Mouse (Mus musculus): ENCODE results near the gene Ctsc.

The Ctsc gene

GRCm38 (mm10) chr7:88296932-88297331, 19.0 kb downstream of the Ctsc start:
- DNase-seq (ENCODE audit: low spot score), result no peak

GRCm38 (mm10) chr7:88305750-88306149, 27.9 kb downstream of the Ctsc start:
- DNase-seq (ENCODE audit: low spot score), result no peak

GRCm38 (mm10) chr7:88306725-88307124, 28.8 kb downstream of the Ctsc start:
- DNase-seq (ENCODE audit: low spot score), result no peak

- no peak for DNase-seq (ENCODE audit: low spot score)
Measured at GRCm38 (mm10) chr7:88310398-88311180, 32.7 kb downstream of the Ctsc start.

- DNase-seq (ENCODE audit: low spot score), result no peak
Measured at GRCm38 (mm10) chr7:88316408-88316807, 38.5 kb downstream of the Ctsc start.

- DNase-seq (ENCODE audit: low spot score), result no peak
Measured at GRCm38 (mm10) chr7:88318474-88318873, 40.6 kb downstream of the Ctsc start.

- DNase-seq (ENCODE audit: low spot score), result no peak
Measured at GRCm38 (mm10) chr7:88318904-88319303, 41.0 kb downstream of the Ctsc start.

GRCm38 (mm10) chr7:88319414-88320140, 41.7 kb downstream of the Ctsc start:
- DNase-seq (ENCODE audit: low spot score), result no peak

GRCm38 (mm10) chr7:88320628-88321336, 42.9 kb downstream of the Ctsc start:
- no peak for DNase-seq (ENCODE audit: low spot score)

GRCm38 (mm10) chr7:88322431-88322830, 44.5 kb downstream of the Ctsc start:
- no peak for DNase-seq (ENCODE audit: low spot score)

- DNase-seq (ENCODE audit: low spot score), result no peak
Measured at GRCm38 (mm10) chr7:88327495-88327894, 49.6 kb downstream of the Ctsc start.

- no peak for DNase-seq (ENCODE audit: low spot score)
Measured at GRCm38 (mm10) chr7:88343828-88344227, 65.9 kb downstream of the Ctsc start.

- DNase-seq (ENCODE audit: low spot score), result peak; percentile 17
Measured at GRCm38 (mm10) chr7:88346035-88346434, 68.2 kb downstream of the Ctsc start.

GRCm38 (mm10) chr7:88356871-88357776, 79.2 kb downstream of the Ctsc start:
- peak; percentile 3 for DNase-seq (ENCODE audit: low spot score)

- no peak for DNase-seq (ENCODE audit: low spot score)
Measured at GRCm38 (mm10) chr7:88358042-88358878, 80.4 kb downstream of the Ctsc start.
